Mouse (Mus musculus) testis, adult 2 months (tissue): ENCODE measurements around the gene Sprr2a3. TPM values are rescaled to one million over a fixed set of nuclear protein-coding genes. Genes with fewer than 3 reads are reported as not detected.
"Not testable (repeated sequence)": the region's sequence is repeated elsewhere in the genome, so short reads cannot be mapped to it uniquely, and the experiment has no call there.

Experiments
- H3K27ac ChIP-seq: fragments of 200-500 bp; 2 replicates; pipeline ENCODE4 v1.5.1; 2012; ENCODE audit warnings: low read depth, low read length; ENCODE audit not compliant: control insufficient read depth, insufficient read depth
- H3K27me3 ChIP-seq: fragments of 200-500 bp; 2 replicates; pipeline ENCODE4 v1.6.1; 2012; ENCODE audit warnings: mild to moderate bottlenecking, low read length, moderate library complexity; ENCODE audit not compliant: control insufficient read depth, insufficient read depth
- H3K36me3 ChIP-seq: fragments of 200-500 bp; 2 replicates; pipeline ENCODE4 v1.6.1; 2012; ENCODE audit warnings: mild to moderate bottlenecking, low read length; ENCODE audit not compliant: control insufficient read depth, insufficient read depth
- H3K4me1 ChIP-seq: fragments of 200-500 bp; 2 replicates; pipeline ENCODE4 v1.6.1; 2012; ENCODE audit warnings: low read length; ENCODE audit not compliant: control insufficient read depth, insufficient read depth
- H3K4me3 ChIP-seq: fragments of 200-500 bp; 2 replicates; pipeline ENCODE4 v1.5.1; 2012; ENCODE audit warnings: low read depth, mild to moderate bottlenecking, low read length, moderate library complexity, mixed read lengths; ENCODE audit not compliant: control insufficient read depth
- CTCF ChIP-seq: fragments of 200-500 bp; IDR thresholded peaks from 2 replicates; pipeline ENCODE4 v1.5.1; 2012; ENCODE audit warnings: low read depth, mild to moderate bottlenecking, inconsistent platforms, low read length, moderate library complexity; ENCODE audit not compliant: control insufficient read depth, insufficient read depth, insufficient replicate concordance
- POLR2A ChIP-seq: fragments of 200-500 bp; IDR thresholded peaks from 2 replicates; pipeline ENCODE4 v1.6.1; 2012; ENCODE audit warnings: low read depth, mild to moderate bottlenecking, inconsistent platforms, low read length, moderate library complexity; ENCODE audit not compliant: control insufficient read depth
- polyA plus RNA-seq: library from polyadenylated mRNA; depleted of rRNA; stranded (reverse); fragments of >200 nt; gene quantifications from 2 replicates; pipeline ENCODE4 v1.2.3, GENCODE M21; 2012

Sprr2a3 gene
- polyA plus RNA-seq, 1 experiment = 0.33 TPM

DNA sequence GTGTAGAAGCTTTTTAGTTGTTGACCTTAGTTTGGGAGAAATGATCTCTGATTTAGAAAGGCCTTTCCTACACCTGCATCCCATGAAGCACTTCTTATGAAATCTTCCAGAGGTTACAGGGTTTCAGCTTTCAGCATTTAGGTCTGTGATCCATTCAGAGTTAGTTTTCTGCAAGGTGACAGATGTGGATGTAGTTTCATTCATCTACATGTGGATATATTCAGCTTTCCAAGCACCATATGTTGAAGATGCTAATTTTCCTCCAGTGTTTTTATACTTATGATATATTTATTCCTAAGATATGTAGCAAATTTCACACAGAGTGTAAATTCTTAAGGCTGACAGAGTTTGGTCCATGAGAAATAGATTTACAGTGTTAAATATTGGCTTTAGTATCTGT is 11.7 kb upstream of the Sprr2a3 start:
- H3K4me1 ChIP-seq, H3K27ac ChIP-seq, H3K4me3 ChIP-seq, H3K27me3 ChIP-seq, H3K36me3 ChIP-seq: not testable (repeated sequence)

DNA sequence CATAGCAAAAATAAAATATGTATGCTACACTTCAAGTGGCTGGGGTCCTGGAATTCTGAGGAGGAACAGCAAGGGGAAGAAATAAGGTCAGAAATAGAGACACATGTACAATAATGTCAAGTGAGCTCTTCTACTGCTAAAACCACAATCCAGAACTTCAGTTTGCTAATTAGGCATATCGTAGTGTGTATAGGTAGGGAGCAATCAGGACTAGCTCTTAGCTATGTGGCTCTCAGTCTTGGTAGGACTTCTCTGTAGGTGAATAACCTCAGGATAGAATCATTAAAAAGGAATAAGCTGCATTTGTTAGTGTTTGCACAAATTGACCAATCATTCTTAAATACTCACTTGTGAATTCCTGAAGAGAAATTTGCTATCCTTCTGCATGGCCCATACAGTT is 11.2 kb upstream of the Sprr2a3 start:
- H3K4me1 ChIP-seq = not testable (repeated sequence)

GRCm38 (mm10) chr3:92279663-92280062 is 5.6 kb upstream of the Sprr2a3 start:
- H3K27me3 ChIP-seq, H3K27ac ChIP-seq, H3K4me1 ChIP-seq, H3K36me3 ChIP-seq, H3K4me3 ChIP-seq: not testable (repeated sequence)

More for the DNA sequence above, 11.2 kb upstream of the Sprr2a3 start:
- H3K36me3 ChIP-seq, H3K27me3 ChIP-seq, H3K4me3 ChIP-seq, H3K27ac ChIP-seq: not testable (repeated sequence)

DNA sequence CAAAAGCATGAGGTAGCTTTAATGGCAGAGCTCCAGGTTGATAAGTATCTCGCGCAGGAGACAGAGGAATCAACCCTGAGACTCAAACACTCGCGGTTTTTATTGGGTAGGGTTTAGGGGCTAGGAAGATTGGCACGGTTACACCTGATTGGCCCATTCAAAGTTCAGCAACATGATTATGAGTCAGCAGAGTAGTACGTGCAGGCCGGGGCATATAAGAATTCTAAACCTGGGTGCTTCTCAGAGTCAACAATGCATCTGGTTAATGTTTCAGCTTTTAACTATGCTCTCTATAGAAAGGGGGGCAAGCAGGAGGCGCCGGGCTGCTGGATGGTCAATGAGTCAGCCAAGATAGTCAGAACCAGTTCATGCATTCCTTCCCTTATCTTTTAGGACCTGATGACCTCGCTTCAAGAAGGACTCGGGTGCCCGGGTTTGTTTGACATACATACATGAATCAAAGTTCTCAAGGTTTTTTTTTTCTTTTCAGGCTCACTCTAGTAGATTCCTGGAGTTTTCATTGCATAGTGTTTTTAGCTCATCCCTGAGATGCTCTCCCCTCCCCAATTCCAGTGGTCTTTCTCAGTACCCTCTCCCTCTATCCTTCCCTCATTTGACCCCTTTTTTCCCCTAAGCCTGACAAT is 4.1 kb upstream of the Sprr2a3 start:
- not testable (repeated sequence) for H3K27me3 ChIP-seq, H3K4me1 ChIP-seq, H3K4me3 ChIP-seq, H3K27ac ChIP-seq, H3K36me3 ChIP-seq

DNA sequence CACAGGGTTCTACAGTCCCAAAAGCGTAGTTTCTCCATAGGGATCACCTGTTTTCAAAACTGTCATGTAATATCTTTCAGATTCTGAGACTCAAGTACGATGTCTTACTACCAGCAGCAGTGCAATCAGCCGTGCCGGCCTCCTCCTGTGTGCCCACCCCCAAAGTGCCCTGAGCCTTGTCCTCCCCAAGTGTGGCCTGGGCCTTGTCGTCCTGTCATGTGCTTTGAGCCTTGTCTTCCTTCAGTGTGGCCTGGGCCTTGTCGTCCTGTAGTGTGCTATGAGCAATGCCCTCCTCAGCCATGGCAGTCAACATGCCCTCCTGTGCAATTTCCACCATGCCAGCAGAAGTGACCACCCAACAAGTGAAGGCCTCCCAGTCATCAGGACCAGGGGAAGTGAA is 3.3 kb downstream of the Sprr2a3 start:
- not testable (repeated sequence) for H3K4me1 ChIP-seq, H3K4me3 ChIP-seq, H3K27ac ChIP-seq, H3K27me3 ChIP-seq, H3K36me3 ChIP-seq

DNA sequence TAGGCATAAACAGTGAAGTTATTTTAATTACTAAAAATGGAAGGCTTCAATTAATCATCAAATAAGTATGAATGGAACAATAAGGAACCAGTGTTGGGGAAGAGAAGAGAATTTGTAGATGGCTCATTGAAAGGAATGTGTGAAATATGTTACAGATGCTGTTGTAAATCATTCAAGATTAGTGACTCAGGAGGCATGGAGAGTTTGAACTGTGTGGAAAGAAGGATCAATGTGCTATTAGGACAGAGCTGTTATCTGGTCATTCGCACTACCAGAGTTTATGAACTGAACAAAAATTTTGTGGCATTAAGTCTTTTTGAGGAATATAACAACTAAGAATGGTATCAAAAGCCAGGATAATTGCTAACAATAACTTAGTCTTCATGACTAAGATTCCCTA is 22.2 kb downstream of the Sprr2a3 start:
- Histone ChIP-seq H3K27ac (no peak overlapping the region), H3K36me3 (no peaks in the 10 kb centered on the region), H3K27me3 (no peaks in the 10 kb centered on the region), H3K4me1 (no peaks in the 10 kb centered on the region), H3K4me3 (no peak overlapping the region)
- no peak for TF ChIP-seq POLR2A
- TF ChIP-seq CTCF = no peak

DNA sequence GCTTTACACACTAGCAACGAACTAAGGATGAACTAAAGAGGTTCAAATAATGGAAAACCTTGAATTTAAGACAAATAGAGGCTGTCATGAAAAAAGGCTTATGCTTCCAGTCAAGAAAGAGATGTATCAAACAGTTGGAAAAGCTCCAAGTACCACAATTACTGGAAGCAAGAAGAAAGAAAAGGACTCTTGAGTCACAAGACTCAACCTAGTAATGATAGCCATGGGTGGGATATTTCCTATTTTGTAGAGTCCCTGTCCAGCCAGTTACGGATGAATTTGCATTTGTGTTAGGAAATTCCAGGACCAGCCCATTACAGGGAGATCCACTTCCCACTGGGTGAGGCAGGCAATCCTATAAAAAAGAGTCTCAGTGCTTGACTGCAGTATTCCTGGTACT is 31.1 kb downstream of the Sprr2a3 start, which contains the start of gene Sprr2b:
TSS of gene Sprr2b (plus strand) at position 301 of the 400 bp plus-strand sequence.
- Histone ChIP-seq H3K4me3 (no peak within 1 kb of the TSS), H3K4me1 (no peaks in the 10 kb centered on the region), H3K36me3 (no peaks in the 10 kb centered on the region), H3K27me3 (no peaks in the 10 kb centered on the region), H3K27ac (no peak within 1 kb of the TSS)
- no peak for TF ChIP-seq POLR2A
- TF ChIP-seq CTCF = no peak

- no peak for TF ChIP-seq POLR2A
- Histone ChIP-seq H3K27ac (no peak overlapping the region), H3K36me3 (no peaks in the 10 kb centered on the region), H3K4me3 (no peak overlapping the region), H3K27me3 (no peaks in the 10 kb centered on the region), H3K4me1 (no peaks in the 10 kb centered on the region)
These were observed 32.2 kb downstream of the Sprr2a3 start for GRCm38 (mm10) chr3:92317384-92317783.

DNA sequence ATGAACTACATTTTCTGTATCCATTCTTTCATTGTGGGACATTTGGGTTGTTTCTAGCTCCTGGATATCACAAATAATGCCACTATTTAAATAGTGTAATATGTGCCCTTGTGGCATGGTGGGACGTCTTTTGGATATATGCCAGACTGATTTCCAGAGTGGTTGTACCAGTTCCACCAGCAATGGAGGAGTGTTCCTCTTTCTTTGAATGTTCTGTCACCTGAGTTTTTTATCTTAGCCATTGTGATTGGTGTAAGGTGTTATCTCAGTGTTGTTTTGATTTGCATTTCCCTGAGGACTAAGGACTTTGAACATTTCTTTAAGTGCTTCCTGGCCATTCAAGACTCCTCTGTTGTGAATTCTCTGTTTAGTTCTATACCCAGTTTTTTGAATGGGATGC is 51.1 kb downstream of the Sprr2a3 start:
- TF ChIP-seq POLR2A = no peak
- no peak for TF ChIP-seq CTCF
- Histone ChIP-seq H3K27ac (no peak overlapping the region), H3K27me3 (no peaks in the 10 kb centered on the region), H3K4me1 (no peaks in the 10 kb centered on the region), H3K4me3 (no peak overlapping the region), H3K36me3 (no peaks in the 10 kb centered on the region)
